Mouse (Mus musculus): ENCODE measurements around the gene Nubpl. TPM values are rescaled to one million over a fixed set of nuclear protein-coding genes. Genes with fewer than 3 reads are reported as not detected.
A peak's percentile ranks its signal among the peaks of the same experiment; 100 is the strongest.

The Nubpl gene
- polyA plus RNA-seq, 2 experiments, result 4.9 to 11.6 TPM

GRCm38 (mm10) chr12:52152071-52152470 is 54.5 kb downstream of the Nubpl start:
- H3K4me2 ChIP-seq (replicated peaks; ENCODE audit: low read depth, low read length, severe bottlenecking), result no peak overlapping the region
- H3K4me1 ChIP-seq (ENCODE audit: control insufficient read depth, insufficient read depth, low read length), result no peaks in the 10 kb centered on the region
- no peaks in the 10 kb centered on the region for H3K27me3 ChIP-seq (ENCODE audit: control insufficient read depth, insufficient read depth, low read length)
- no peak for ATAC-seq (ENCODE audit: low FRiP score, low read depth)
- TF ChIP-seq POLR2A (IDR thresholded peaks at IDR 0.05; ENCODE audit: borderline replicate concordance, extremely low read depth, insufficient read depth, insufficient read length), result no peak
- no peak overlapping the region for H3K27ac ChIP-seq (replicated peaks; ENCODE audit: low read depth, low read length)
- H3K36me3 ChIP-seq (ENCODE audit: control insufficient read depth, insufficient read depth, low read length), result no peaks in the 10 kb centered on the region
- no peak overlapping the region for H3K4me3 ChIP-seq (replicated peaks; ENCODE audit: low read length)
- DNase-seq (ENCODE audit: low spot score), result no peak
- H3K9ac ChIP-seq (ENCODE audit: low read depth, low read length, severe bottlenecking), result no peak overlapping the region
- H3K9me3 ChIP-seq (ENCODE audit: control insufficient read depth, low read length), result no peaks in the 10 kb centered on the region
- whole genome bisulfite sequencing, result 91% methylated on average over 3 of the region's 3 CpGs

GRCm38 (mm10) chr12:52154906-52155305 is 57.4 kb downstream of the Nubpl start:
- 83% methylated on average over 4 of the region's 4 CpGs for WGBS
- ATAC-seq (ENCODE audit: low FRiP score, low read depth), result no peak
- no peak for TF ChIP-seq POLR2A (IDR thresholded peaks at IDR 0.05; ENCODE audit: borderline replicate concordance, extremely low read depth, insufficient read depth, insufficient read length)
- H3K9ac ChIP-seq (ENCODE audit: low read depth, low read length, severe bottlenecking), result no peak overlapping the region
- H3K9me3 ChIP-seq (ENCODE audit: control insufficient read depth, low read length), result no peaks in the 10 kb centered on the region
- no peak for DNase-seq (ENCODE audit: low spot score)
- no peaks in the 10 kb centered on the region for H3K27me3 ChIP-seq (ENCODE audit: control insufficient read depth, insufficient read depth, low read length)
- H3K4me1 ChIP-seq (ENCODE audit: control insufficient read depth, insufficient read depth, low read length), result no peaks in the 10 kb centered on the region
- H3K36me3 ChIP-seq (ENCODE audit: control insufficient read depth, insufficient read depth, low read length), result no peaks in the 10 kb centered on the region
- no peak overlapping the region for H3K4me3 ChIP-seq (replicated peaks; ENCODE audit: low read length)
- H3K27ac ChIP-seq (replicated peaks; ENCODE audit: low read depth, low read length), result no peak overlapping the region
- no peak overlapping the region for H3K4me2 ChIP-seq (replicated peaks; ENCODE audit: low read depth, low read length, severe bottlenecking)

- no peaks in the 10 kb centered on the region for H3K9me3 ChIP-seq (ENCODE audit: control insufficient read depth, low read length)
- no peaks in the 10 kb centered on the region for H3K4me1 ChIP-seq (ENCODE audit: control insufficient read depth, insufficient read depth, low read length)
- H3K9ac ChIP-seq (ENCODE audit: low read depth, low read length, severe bottlenecking), result no peak overlapping the region
- no peak for DNase-seq (ENCODE audit: low spot score)
- H3K4me2 ChIP-seq (replicated peaks; ENCODE audit: low read depth, low read length, severe bottlenecking), result no peak overlapping the region
- no peak for TF ChIP-seq POLR2A (IDR thresholded peaks at IDR 0.05; ENCODE audit: borderline replicate concordance, extremely low read depth, insufficient read depth, insufficient read length)
- H3K27ac ChIP-seq (replicated peaks; ENCODE audit: low read depth, low read length), result no peak overlapping the region
- H3K4me3 ChIP-seq (replicated peaks; ENCODE audit: low read length), result no peak overlapping the region
- no peaks in the 10 kb centered on the region for H3K36me3 ChIP-seq (ENCODE audit: control insufficient read depth, insufficient read depth, low read length)
- no peaks in the 10 kb centered on the region for H3K27me3 ChIP-seq (ENCODE audit: control insufficient read depth, insufficient read depth, low read length)
- no peak for ATAC-seq (ENCODE audit: low FRiP score, low read depth)
These were observed 66.9 kb downstream of the Nubpl start for GRCm38 (mm10) chr12:52164414-52164813.

- WGBS, result 27% methylated on average over 1 of the region's 1 CpGs
- ATAC-seq (ENCODE audit: low FRiP score, low read depth) (peak; percentile 47; the same call in 1 of the 2 replicates), DNase-seq (ENCODE audit: low spot score) (peak; percentile 21)
- no peaks in the 10 kb centered on the region for H3K36me3 ChIP-seq (ENCODE audit: control insufficient read depth, insufficient read depth, low read length)
- no peak overlapping the region for H3K9ac ChIP-seq (ENCODE audit: low read depth, low read length, severe bottlenecking)
- H3K4me2 ChIP-seq (replicated peaks; ENCODE audit: low read depth, low read length, severe bottlenecking), result no peak overlapping the region
- peaks cover 11% of the 10 kb centered on the region for H3K4me1 ChIP-seq (ENCODE audit: control insufficient read depth, insufficient read depth, low read length)
- TF ChIP-seq POLR2A (IDR thresholded peaks at IDR 0.05; ENCODE audit: borderline replicate concordance, extremely low read depth, insufficient read depth, insufficient read length), result no peak
- no peaks in the 10 kb centered on the region for H3K27me3 ChIP-seq (ENCODE audit: control insufficient read depth, insufficient read depth, low read length)
- H3K4me3 ChIP-seq (replicated peaks; ENCODE audit: low read length), result no peak overlapping the region
- H3K9me3 ChIP-seq (ENCODE audit: control insufficient read depth, low read length), result no peaks in the 10 kb centered on the region
- H3K27ac ChIP-seq (replicated peaks; ENCODE audit: low read depth, low read length), result peak overlapping the region; percentile 45
These were observed 88.8 kb downstream of the Nubpl start for GRCm38 (mm10) chr12:52186205-52186793.

DNA sequence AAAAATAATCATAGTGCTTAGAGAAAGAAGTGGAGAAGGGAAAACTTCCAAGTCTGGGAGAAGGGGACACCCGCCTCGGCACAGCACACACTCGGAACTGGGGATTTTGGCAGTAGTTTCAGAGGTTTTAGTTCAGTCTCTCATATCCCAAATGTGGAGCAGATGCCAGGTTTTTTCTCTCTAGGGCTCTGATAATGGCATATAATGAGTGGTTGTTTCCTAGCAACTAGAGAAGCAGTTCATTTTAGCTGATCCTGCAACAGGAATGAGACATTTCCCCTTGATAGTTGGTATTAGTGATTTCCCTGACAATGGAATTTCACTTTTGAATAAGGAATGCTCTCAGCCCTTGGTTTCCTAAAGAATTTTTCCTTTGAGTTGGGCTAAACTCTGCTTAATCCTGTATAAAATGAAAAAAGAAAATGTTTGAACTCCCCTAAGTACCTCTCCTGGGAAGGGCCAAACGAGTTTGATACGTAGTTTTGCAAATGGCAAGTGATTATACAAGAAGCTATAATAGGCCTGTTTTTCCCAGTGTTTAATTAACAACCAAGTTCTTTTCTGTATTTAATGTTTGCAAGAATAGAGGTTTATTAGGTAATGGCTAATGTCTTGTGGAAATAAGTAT is 89.5 kb downstream of the Nubpl start:
- no peak for TF ChIP-seq POLR2A (IDR thresholded peaks at IDR 0.05; ENCODE audit: borderline replicate concordance, extremely low read depth, insufficient read depth, insufficient read length)
- no peak overlapping the region for H3K4me3 ChIP-seq (replicated peaks; ENCODE audit: low read length)
- ATAC-seq (ENCODE audit: low FRiP score, low read depth) (peak; percentile 68), DNase-seq (ENCODE audit: low spot score) (peak; percentile 83)
- WGBS, result 25% methylated on average over 5 of the region's 5 CpGs
- no peaks in the 10 kb centered on the region for H3K36me3 ChIP-seq (ENCODE audit: control insufficient read depth, insufficient read depth, low read length)
- H3K27me3 ChIP-seq (ENCODE audit: control insufficient read depth, insufficient read depth, low read length), result no peaks in the 10 kb centered on the region
- no peaks in the 10 kb centered on the region for H3K9me3 ChIP-seq (ENCODE audit: control insufficient read depth, low read length)
- 0 out of 2 replicates have a peak overlapping the region, but pooled peaks have one; percentile 26 for H3K27ac ChIP-seq (replicated peaks; ENCODE audit: low read depth, low read length)
- H3K9ac ChIP-seq (ENCODE audit: low read depth, low read length, severe bottlenecking), result no peak overlapping the region
- peaks cover 11% of the 10 kb centered on the region for H3K4me1 ChIP-seq (ENCODE audit: control insufficient read depth, insufficient read depth, low read length)
- H3K4me2 ChIP-seq (replicated peaks; ENCODE audit: low read depth, low read length, severe bottlenecking), result no peak overlapping the region
